10 mouse cellular contexts compared by ENCODE assay signal in the genomic region with DNA sequence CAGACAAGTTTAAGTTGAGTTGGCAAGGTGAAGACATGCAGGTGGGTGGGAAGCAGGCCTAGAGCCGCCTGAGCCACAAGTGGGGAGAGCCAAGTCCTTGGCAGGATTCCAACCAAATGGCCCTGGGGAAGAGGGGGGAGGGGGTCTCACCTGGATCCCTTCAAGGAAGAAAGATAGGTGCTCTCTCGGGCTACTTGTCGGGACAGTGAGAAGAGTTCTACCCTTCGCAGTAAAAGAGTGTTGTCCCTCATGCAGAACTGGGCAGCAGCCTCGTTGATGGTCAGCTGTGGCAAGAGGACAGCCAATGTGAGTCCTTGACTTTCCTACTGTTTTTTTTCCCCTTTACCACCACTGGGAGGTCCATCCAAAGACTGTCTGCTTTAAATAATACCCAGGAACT. TPM values are rescaled to one million over a fixed set of nuclear protein-coding genes. Genes with fewer than 3 reads are reported as not detected.
DNase-seq lines count a peak whose midpoint lies in the region; ATAC-seq and TF ChIP-seq lines count a peak whose summit lies in the region.
"Had no signal": no experiment of that assay in that cellular context is flagged by ENCODE, and none has a peak within 500 bp of the region (broad histone marks: within the 10 kb centered on the region; RNA-seq: fewer than 3 reads in every experiment).

No protein-coding gene starts in this region.

- no peak for ATAC-seq in intestine, embryonic 14.5 days (replicated peaks; ENCODE audit: low FRiP score, low TSS enrichment, low read depth)
- no peak for ATAC-seq in intestine, postnatal 0 days
- ATAC-seq in neural tube, embryonic 12.5 days (ENCODE audit: low FRiP score, low read depth) = no peak
- ATAC-seq in intestine, embryonic 15.5 days = no peak
- ATAC-seq in stomach, postnatal 0 days (ENCODE audit: low FRiP score, low TSS enrichment) = no peak
- ATAC-seq: liver, postnatal 0 days had no signal

- peaks cover 29% of the 10 kb centered on the region; the same call in 1 of the 2 replicates for H3K36me3 ChIP-seq in intestine, embryonic 14.5 days (ENCODE audit: control insufficient read depth, insufficient read depth, low read length)
- peaks cover 16% of the 10 kb centered on the region for H3K36me3 ChIP-seq in intestine, postnatal 0 days (ENCODE audit: control insufficient read depth, insufficient read depth)
- no peaks in the 10 kb centered on the region for H3K36me3 ChIP-seq in neural tube, embryonic 12.5 days
- 0 out of 2 replicates have a peak, but pooled peaks cover 3% of the 10 kb centered on the region for H3K36me3 ChIP-seq in intestine, embryonic 15.5 days
- peaks cover 3% of the 10 kb centered on the region; the same call in 1 of the 2 replicates for H3K36me3 ChIP-seq in stomach, postnatal 0 days (ENCODE audit: control insufficient read depth, insufficient read depth, low read length)

- H3K27ac ChIP-seq in intestine, embryonic 14.5 days (ENCODE audit: low read depth) = no peak overlapping the region
- no peak overlapping the region for H3K27ac ChIP-seq in intestine, postnatal 0 days (ENCODE audit: low read depth, low read length)
- H3K27ac ChIP-seq in neural tube, embryonic 12.5 days = no peak overlapping the region
- H3K27ac ChIP-seq in intestine, embryonic 15.5 days = no peak overlapping the region
- H3K27ac ChIP-seq in stomach, postnatal 0 days (replicated peaks) = peak overlapping the region; percentile 30; the same call in 1 of the 2 replicates

- no peaks in the 10 kb centered on the region for H3K9me3 ChIP-seq in intestine, embryonic 14.5 days (ENCODE audit: control insufficient read depth, low read length)
- no peaks in the 10 kb centered on the region for H3K9me3 ChIP-seq in intestine, postnatal 0 days (ENCODE audit: control insufficient read depth)
- H3K9me3 ChIP-seq in neural tube, embryonic 12.5 days = no peaks in the 10 kb centered on the region
- H3K9me3 ChIP-seq in intestine, embryonic 15.5 days = no peaks in the 10 kb centered on the region
- H3K9me3 ChIP-seq in stomach, postnatal 0 days (ENCODE audit: control insufficient read depth, low read length) = no peaks in the 10 kb centered on the region

- H3K27me3 ChIP-seq in intestine, embryonic 14.5 days (replicated peaks; ENCODE audit: control insufficient read depth, insufficient read depth, low read length) = peaks cover 4% of the 10 kb centered on the region; the same call in 1 of the 2 replicates
- no peaks in the 10 kb centered on the region; the same call in 1 of the 2 replicates for H3K27me3 ChIP-seq in intestine, postnatal 0 days (replicated peaks; ENCODE audit: control insufficient read depth, insufficient read depth, low read length)
- H3K27me3 ChIP-seq in neural tube, embryonic 12.5 days (replicated peaks) = peaks cover 92% of the 10 kb centered on the region
- H3K27me3 ChIP-seq in intestine, embryonic 15.5 days (replicated peaks) = peaks cover 4% of the 10 kb centered on the region; the same call in 1 of the 2 replicates
- H3K27me3 ChIP-seq in stomach, postnatal 0 days (ENCODE audit: control insufficient read depth, insufficient read depth, low read length) = no peaks in the 10 kb centered on the region

- no peak for TF ChIP-seq CTCF in intestine, postnatal 0 days (IDR thresholded peaks at IDR 0.05; ENCODE audit: low read depth)
- no peak for TF ChIP-seq CTCF in stomach, postnatal 0 days (IDR thresholded peaks at IDR 0.05; ENCODE audit: low read depth)

- peaks cover 67% of the 10 kb centered on the region for H3K4me1 ChIP-seq in intestine, embryonic 14.5 days (replicated peaks; ENCODE audit: control insufficient read depth, insufficient read depth, low read length)
- H3K4me1 ChIP-seq in intestine, postnatal 0 days (replicated peaks; ENCODE audit: control insufficient read depth, insufficient read depth, low read length) = no peaks in the 10 kb centered on the region; the same call in 1 of the 2 replicates
- H3K4me1 ChIP-seq in neural tube, embryonic 12.5 days = peaks cover 57% of the 10 kb centered on the region
- H3K4me1 ChIP-seq in intestine, embryonic 15.5 days (replicated peaks) = peaks cover 68% of the 10 kb centered on the region
- peaks cover 22% of the 10 kb centered on the region for H3K4me1 ChIP-seq in stomach, postnatal 0 days (replicated peaks; ENCODE audit: control insufficient read depth, insufficient read depth)

- no peak overlapping the region for H3K9ac ChIP-seq in intestine, embryonic 14.5 days (ENCODE audit: low read length)
- H3K9ac ChIP-seq in intestine, postnatal 0 days (ENCODE audit: low read depth, low read length) = no peak overlapping the region
- H3K9ac ChIP-seq in neural tube, embryonic 12.5 days = no peak overlapping the region
- no peak overlapping the region for H3K9ac ChIP-seq in intestine, embryonic 15.5 days
- H3K9ac ChIP-seq in stomach, postnatal 0 days (ENCODE audit: low read length) = no peak overlapping the region
- H3K9ac ChIP-seq: liver, postnatal 0 days had no signal

- H3K4me3 ChIP-seq in intestine, embryonic 14.5 days (ENCODE audit: low read depth, low read length) = no peak overlapping the region
- no peak overlapping the region for H3K4me3 ChIP-seq in intestine, postnatal 0 days (ENCODE audit: low read depth, low read length)
- H3K4me3 ChIP-seq in neural tube, embryonic 12.5 days = 0 out of 2 replicates have a peak overlapping the region, but pooled peaks have one; percentile 7
- no peak overlapping the region for H3K4me3 ChIP-seq in intestine, embryonic 15.5 days (replicated peaks)
- H3K4me3 ChIP-seq in stomach, postnatal 0 days (ENCODE audit: low read depth, low read length) = no peak overlapping the region

- TF ChIP-seq EP300 in stomach, postnatal 0 days (optimal IDR thresholded peaks at IDR 0.05) = no peak

- H3K4me2 ChIP-seq in intestine, embryonic 14.5 days (ENCODE audit: low read length) = peak overlapping the region; percentile 85
- no peak overlapping the region for H3K4me2 ChIP-seq in intestine, postnatal 0 days (replicated peaks; ENCODE audit: low read depth)
- H3K4me2 ChIP-seq in neural tube, embryonic 12.5 days (replicated peaks) = 0 out of 2 replicates have a peak overlapping the region, but pooled peaks have one; percentile 3
- H3K4me2 ChIP-seq in intestine, embryonic 15.5 days (replicated peaks) = peak overlapping the region; percentile 69
- H3K4me2 ChIP-seq in stomach, postnatal 0 days (replicated peaks; ENCODE audit: low read depth) = 0 out of 2 replicates have a peak overlapping the region, but pooled peaks have one; percentile 8

- DNase-seq in intestine, embryonic 14.5 days (ENCODE audit: low spot score) = no peak
- DNase-seq in neural tube, embryonic 10.5 days (ENCODE audit: extremely low spot score, low spot score) = no peak
- DNase-seq in stomach, postnatal 0 days (ENCODE audit: low spot score) = no peak
- DNase-seq in retina, embryonic 14.5 days (ENCODE audit: low spot score) = no peak
- DNase-seq: heart, postnatal 36 days; layer of hippocampus, adult 9-11 months; liver, postnatal 0 days had no signal

- WGBS in intestine, embryonic 14.5 days = 26% methylated on average over 5 of the region's 5 CpGs
- 27% methylated on average over 5 of the region's 5 CpGs for WGBS in intestine, postnatal 0 days
- WGBS in neural tube, embryonic 12.5 days = 14% methylated on average over 5 of the region's 5 CpGs
- 43% methylated on average over 5 of the region's 5 CpGs for WGBS in intestine, embryonic 15.5 days
- WGBS in stomach, postnatal 0 days = 25% methylated on average over 5 of the region's 5 CpGs

RNA-seq across cellular contexts. Expression of a gene that starts 3.1 kb away (rescaled TPM):
- polyA plus RNA-seq in intestine, embryonic 14.5 days (2014; fragmentation: Nextera tagmentation; extraction: Ambion mirVana) = 8.8 and 8.9 TPM in 2 replicates
- polyA plus RNA-seq in intestine, postnatal 0 days (2015; fragmentation: Nextera tagmentation; extraction: Ambion mirVana) = 2.9 and 3.2 TPM in 2 replicates
- polyA plus RNA-seq in neural tube, embryonic 12.5 days (2016; fragmentation: Nextera tagmentation; extraction: Ambion mirVana) = 7.2 and 8.0 TPM in 2 replicates
- polyA plus RNA-seq in intestine, embryonic 15.5 days (2015; fragmentation: Nextera tagmentation; extraction: Ambion mirVana) = 5.7 and 6.9 TPM in 2 replicates
- polyA plus RNA-seq in stomach, postnatal 0 days (2015; fragmentation: Nextera tagmentation; extraction: Ambion mirVana) = 4.1 and 4.5 TPM in 2 replicates

RNA-seq across cellular contexts. Expression of a gene that starts 4.8 kb away (rescaled TPM):
- polyA plus RNA-seq in intestine, embryonic 14.5 days (2014; fragmentation: Nextera tagmentation; extraction: Ambion mirVana) = 7.4 and 7.5 TPM in 2 replicates
- polyA plus RNA-seq in intestine, postnatal 0 days (2015; fragmentation: Nextera tagmentation; extraction: Ambion mirVana) = 3.9 and 4.2 TPM in 2 replicates
- 5.6 and 6.9 TPM in 2 replicates for polyA plus RNA-seq in neural tube, embryonic 12.5 days (2016; fragmentation: Nextera tagmentation; extraction: Ambion mirVana)
- 8.3 and 8.7 TPM in 2 replicates for polyA plus RNA-seq in intestine, embryonic 15.5 days (2015; fragmentation: Nextera tagmentation; extraction: Ambion mirVana)
- polyA plus RNA-seq in stomach, postnatal 0 days (2015; fragmentation: Nextera tagmentation; extraction: Ambion mirVana) = 6.8 and 8.9 TPM in 2 replicates

RNA-seq across cellular contexts. Expression of a gene that starts 20.8 kb away (rescaled TPM):
- polyA plus RNA-seq in intestine, embryonic 14.5 days (2014; fragmentation: Nextera tagmentation; extraction: Ambion mirVana) = 28.5 and 29.4 TPM in 2 replicates
- polyA plus RNA-seq in intestine, postnatal 0 days (2015; fragmentation: Nextera tagmentation; extraction: Ambion mirVana) = 27.1 and 29.2 TPM in 2 replicates
- polyA plus RNA-seq in neural tube, embryonic 12.5 days (2016; fragmentation: Nextera tagmentation; extraction: Ambion mirVana) = 7.2 and 7.5 TPM in 2 replicates
- polyA plus RNA-seq in intestine, embryonic 15.5 days (2015; fragmentation: Nextera tagmentation; extraction: Ambion mirVana) = 37.7 and 39.9 TPM in 2 replicates
- 31.4 and 34.6 TPM in 2 replicates for polyA plus RNA-seq in stomach, postnatal 0 days (2015; fragmentation: Nextera tagmentation; extraction: Ambion mirVana)

RNA-seq across cellular contexts. Expression of a gene that starts 41.4 kb away (rescaled TPM):
- polyA plus RNA-seq in intestine, embryonic 14.5 days (2014; fragmentation: Nextera tagmentation; extraction: Ambion mirVana) = 11.5 and 15.3 TPM in 2 replicates
- 73.8 and 80.3 TPM in 2 replicates for polyA plus RNA-seq in intestine, postnatal 0 days (2015; fragmentation: Nextera tagmentation; extraction: Ambion mirVana)
- 0.29 and 0.58 TPM in 2 replicates for polyA plus RNA-seq in neural tube, embryonic 12.5 days (2016; fragmentation: Nextera tagmentation; extraction: Ambion mirVana)
- polyA plus RNA-seq in intestine, embryonic 15.5 days (2015; fragmentation: Nextera tagmentation; extraction: Ambion mirVana) = 33.8 and 36.7 TPM in 2 replicates
- 39.3 and 42.1 TPM in 2 replicates for polyA plus RNA-seq in stomach, postnatal 0 days (2015; fragmentation: Nextera tagmentation; extraction: Ambion mirVana)

RNA-seq across cellular contexts. Expression of a gene that starts 42.6 kb away (rescaled TPM):
- polyA plus RNA-seq in intestine, embryonic 14.5 days (2014; fragmentation: Nextera tagmentation; extraction: Ambion mirVana) = 92.1 and 96.6 TPM in 2 replicates
- 28.9 and 33.4 TPM in 2 replicates for polyA plus RNA-seq in intestine, postnatal 0 days (2015; fragmentation: Nextera tagmentation; extraction: Ambion mirVana)
- 85.7 and 96.0 TPM in 2 replicates for polyA plus RNA-seq in neural tube, embryonic 12.5 days (2016; fragmentation: Nextera tagmentation; extraction: Ambion mirVana)
- 67.2 and 77.1 TPM in 2 replicates for polyA plus RNA-seq in intestine, embryonic 15.5 days (2015; fragmentation: Nextera tagmentation; extraction: Ambion mirVana)
- polyA plus RNA-seq in stomach, postnatal 0 days (2015; fragmentation: Nextera tagmentation; extraction: Ambion mirVana) = 32.7 and 37.4 TPM in 2 replicates
